Mouse (Mus musculus): ENCODE results near the gene Gpr179. TPM values are rescaled to one million over a fixed set of nuclear protein-coding genes. Genes with fewer than 3 reads are reported as not detected.

The Gpr179 gene
- total RNA-seq, 1 experiment from 2014 or later: 0.10 TPM

DNA sequence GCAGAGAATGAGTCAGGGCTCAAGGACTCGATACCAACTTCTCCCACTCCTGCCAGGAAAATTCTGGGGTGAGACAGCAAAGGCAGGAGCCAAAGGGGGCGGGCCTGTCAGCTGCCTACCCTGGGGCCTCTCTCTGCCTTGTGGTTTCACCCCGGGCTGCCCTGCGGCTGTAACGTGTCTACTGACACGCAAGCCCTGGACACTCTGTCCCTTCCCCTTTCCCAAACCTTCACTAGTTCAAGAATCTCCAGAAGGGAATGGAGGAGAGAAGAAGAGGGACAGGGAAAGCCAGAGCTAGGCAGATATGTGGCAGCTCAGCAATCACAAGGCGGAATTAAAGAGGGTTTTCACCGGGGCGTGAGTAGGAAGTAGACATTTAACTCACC, 42.4 kb downstream of the Gpr179 start:
- ATAC-seq (replicated peaks in 1 of 2; ENCODE audit: insufficient read depth in 1 of 2, low FRiP score in 2 of 2, low TSS enrichment in 1 of 2, low read depth in 1 of 2, poor library complexity in 2 of 2, severe bottlenecking in 2 of 2): peak; percentile 33 to 78; a peak in 3 of 4 replicates

GRCm38 (mm10) chr11:97308806-97309450, 42.9 kb downstream of the Gpr179 start:
- no peak for ATAC-seq (replicated peaks in 1 of 2; ENCODE audit: insufficient read depth in 1 of 2, low FRiP score in 2 of 2, low TSS enrichment in 1 of 2, low read depth in 1 of 2, poor library complexity in 2 of 2, severe bottlenecking in 2 of 2)

DNA sequence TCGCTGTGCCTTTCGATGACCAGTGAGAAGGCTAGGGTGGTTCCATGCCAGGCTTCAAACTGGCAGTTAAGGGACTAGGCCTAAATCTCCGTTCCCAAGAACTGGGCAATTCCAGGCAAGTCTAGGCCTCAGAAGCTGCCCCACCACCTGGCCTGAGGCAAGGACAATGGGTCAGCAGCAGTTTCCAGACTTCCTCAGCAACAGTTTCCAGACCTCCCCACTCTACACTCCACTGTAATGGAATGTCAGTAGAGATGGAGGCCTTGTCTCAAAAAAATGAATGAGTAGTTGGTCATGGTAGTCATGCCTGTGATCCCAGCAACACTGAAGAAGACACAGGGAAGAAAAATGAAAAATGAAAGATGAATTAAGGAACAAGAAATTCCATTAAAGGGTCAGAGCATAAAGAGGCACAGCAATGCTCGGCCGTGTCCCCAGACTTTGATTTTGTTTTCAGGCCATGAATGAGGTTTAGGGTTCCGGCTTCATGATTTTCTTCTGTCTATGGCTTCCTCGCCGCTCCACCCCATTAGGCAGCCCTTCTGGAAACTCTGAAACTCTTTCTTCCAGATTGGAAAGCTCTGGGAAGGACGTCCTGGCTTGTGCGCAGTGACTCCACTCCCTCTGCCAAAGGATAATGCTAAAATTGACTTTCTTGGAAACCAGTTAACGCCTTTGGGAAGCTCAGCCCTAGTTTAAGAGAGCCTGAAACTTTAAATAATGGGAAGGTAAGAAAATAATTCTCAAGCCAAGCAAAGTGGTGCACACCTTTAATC, 44.4 kb downstream of the Gpr179 start:
- no peak for ATAC-seq (replicated peaks in 1 of 2; ENCODE audit: insufficient read depth in 1 of 2, low FRiP score in 2 of 2, low TSS enrichment in 1 of 2, low read depth in 1 of 2, poor library complexity in 2 of 2, severe bottlenecking in 2 of 2)

DNA sequence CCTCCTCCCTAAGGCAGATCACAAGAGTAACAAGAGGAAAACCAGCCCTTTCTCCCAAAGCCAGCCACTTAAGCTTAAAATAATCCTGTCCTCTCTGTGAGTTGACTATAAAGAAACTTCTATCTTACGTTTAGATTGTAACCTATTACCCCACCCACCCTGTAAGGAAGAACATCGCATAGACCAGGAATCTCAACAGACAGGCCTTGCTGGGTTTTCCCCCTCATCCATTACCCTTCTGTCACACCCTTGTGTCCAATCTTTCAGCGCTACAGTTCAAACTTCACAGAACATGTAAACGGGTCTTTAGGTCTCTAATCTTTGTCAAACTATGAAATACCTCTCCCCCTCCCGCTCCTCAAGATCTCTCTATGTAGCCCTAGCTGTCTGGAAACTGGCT, 47.2 kb downstream of the Gpr179 start:
- no peak for ATAC-seq (replicated peaks in 1 of 2; ENCODE audit: insufficient read depth in 1 of 2, low FRiP score in 2 of 2, low TSS enrichment in 1 of 2, low read depth in 1 of 2, poor library complexity in 2 of 2, severe bottlenecking in 2 of 2)

- ATAC-seq (replicated peaks in 1 of 2; ENCODE audit: insufficient read depth in 1 of 2, low FRiP score in 2 of 2, low TSS enrichment in 1 of 2, low read depth in 1 of 2, poor library complexity in 2 of 2, severe bottlenecking in 2 of 2): no peak
Measured at GRCm38 (mm10) chr11:97302231-97302781, 49.6 kb downstream of the Gpr179 start.

GRCm38 (mm10) chr11:97301406-97301805, 50.5 kb downstream of the Gpr179 start:
- ATAC-seq (replicated peaks in 1 of 2; ENCODE audit: insufficient read depth in 1 of 2, low FRiP score in 2 of 2, low TSS enrichment in 1 of 2, low read depth in 1 of 2, poor library complexity in 2 of 2, severe bottlenecking in 2 of 2): no peak

- ATAC-seq (replicated peaks in 1 of 2; ENCODE audit: insufficient read depth in 1 of 2, low FRiP score in 2 of 2, low TSS enrichment in 1 of 2, low read depth in 1 of 2, poor library complexity in 2 of 2, severe bottlenecking in 2 of 2): no peak
Measured at GRCm38 (mm10) chr11:97299939-97300338, 51.9 kb downstream of the Gpr179 start.

DNA sequence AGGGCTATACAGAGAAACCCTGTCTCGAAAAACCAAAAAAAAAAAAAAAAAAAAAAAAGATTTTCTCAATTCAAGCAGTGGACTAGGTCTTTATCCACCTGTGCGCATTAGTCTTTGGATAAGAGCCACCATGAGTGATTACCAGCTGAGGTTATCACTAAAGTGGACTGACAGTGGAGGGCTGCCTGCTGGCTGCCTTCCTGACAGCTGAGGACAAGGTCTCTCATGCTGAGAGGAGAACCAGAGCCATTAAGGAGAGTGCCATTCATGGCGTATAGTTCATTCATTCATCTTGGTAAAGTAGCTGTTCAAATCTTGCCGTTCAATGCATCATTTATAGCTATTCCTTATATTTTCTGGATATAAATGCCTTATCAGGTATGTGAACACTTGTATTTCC, 55.3 kb downstream of the Gpr179 start:
- ATAC-seq (replicated peaks in 1 of 2; ENCODE audit: insufficient read depth in 1 of 2, low FRiP score in 2 of 2, low TSS enrichment in 1 of 2, low read depth in 1 of 2, poor library complexity in 2 of 2, severe bottlenecking in 2 of 2): no peak

DNA sequence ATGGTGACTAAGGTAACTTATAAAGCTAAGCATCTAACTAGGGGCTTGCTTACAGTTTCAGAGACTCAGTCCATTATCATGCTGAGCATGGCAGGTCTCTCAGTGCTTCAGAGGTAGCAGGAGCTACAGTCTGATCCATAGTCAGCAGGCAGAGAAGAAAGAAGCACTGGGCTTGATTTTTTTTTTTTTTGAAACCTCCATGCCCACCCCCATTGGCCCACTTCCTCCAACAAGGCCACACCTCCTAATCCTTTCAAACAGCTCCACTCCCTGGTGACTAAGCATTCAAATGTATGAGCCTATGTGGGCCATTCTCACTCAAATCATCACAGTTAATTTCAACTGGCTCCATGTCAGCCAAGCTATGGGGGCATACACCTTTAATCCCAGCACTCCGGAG, 59.1 kb downstream of the Gpr179 start:
- ATAC-seq (replicated peaks in 1 of 2; ENCODE audit: insufficient read depth in 1 of 2, low FRiP score in 2 of 2, low TSS enrichment in 1 of 2, low read depth in 1 of 2, poor library complexity in 2 of 2, severe bottlenecking in 2 of 2): no peak

GRCm38 (mm10) chr11:97289276-97290230, 62.3 kb downstream of the Gpr179 start:
- no peak for ATAC-seq (replicated peaks in 1 of 2; ENCODE audit: insufficient read depth in 1 of 2, low FRiP score in 2 of 2, low TSS enrichment in 1 of 2, low read depth in 1 of 2, poor library complexity in 2 of 2, severe bottlenecking in 2 of 2)

DNA sequence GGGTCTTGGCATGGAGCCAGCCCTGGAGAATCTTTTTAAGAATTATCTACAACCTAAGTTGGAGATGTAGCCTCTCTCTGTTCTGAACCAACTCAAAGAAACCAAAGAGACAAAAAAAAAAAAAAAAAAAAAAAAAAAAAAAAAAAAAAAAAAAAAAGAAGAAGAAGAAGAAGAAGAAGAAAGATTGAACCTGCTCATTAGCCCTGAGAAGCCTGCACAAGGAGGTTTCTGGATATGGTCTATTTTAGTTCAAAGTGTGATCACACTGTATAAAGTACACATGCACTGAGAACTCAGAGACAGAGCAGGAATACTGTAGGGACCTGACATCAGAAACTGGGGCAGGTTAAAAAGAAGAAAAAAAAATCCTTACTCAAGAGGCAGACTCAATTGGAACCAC, 64.2 kb downstream of the Gpr179 start:
- no peak for ATAC-seq (replicated peaks in 1 of 2; ENCODE audit: insufficient read depth in 1 of 2, low FRiP score in 2 of 2, low TSS enrichment in 1 of 2, low read depth in 1 of 2, poor library complexity in 2 of 2, severe bottlenecking in 2 of 2)

GRCm38 (mm10) chr11:97286973-97287372, 64.9 kb downstream of the Gpr179 start:
- no peak for ATAC-seq (replicated peaks in 1 of 2; ENCODE audit: insufficient read depth in 1 of 2, low FRiP score in 2 of 2, low TSS enrichment in 1 of 2, low read depth in 1 of 2, poor library complexity in 2 of 2, severe bottlenecking in 2 of 2)

DNA sequence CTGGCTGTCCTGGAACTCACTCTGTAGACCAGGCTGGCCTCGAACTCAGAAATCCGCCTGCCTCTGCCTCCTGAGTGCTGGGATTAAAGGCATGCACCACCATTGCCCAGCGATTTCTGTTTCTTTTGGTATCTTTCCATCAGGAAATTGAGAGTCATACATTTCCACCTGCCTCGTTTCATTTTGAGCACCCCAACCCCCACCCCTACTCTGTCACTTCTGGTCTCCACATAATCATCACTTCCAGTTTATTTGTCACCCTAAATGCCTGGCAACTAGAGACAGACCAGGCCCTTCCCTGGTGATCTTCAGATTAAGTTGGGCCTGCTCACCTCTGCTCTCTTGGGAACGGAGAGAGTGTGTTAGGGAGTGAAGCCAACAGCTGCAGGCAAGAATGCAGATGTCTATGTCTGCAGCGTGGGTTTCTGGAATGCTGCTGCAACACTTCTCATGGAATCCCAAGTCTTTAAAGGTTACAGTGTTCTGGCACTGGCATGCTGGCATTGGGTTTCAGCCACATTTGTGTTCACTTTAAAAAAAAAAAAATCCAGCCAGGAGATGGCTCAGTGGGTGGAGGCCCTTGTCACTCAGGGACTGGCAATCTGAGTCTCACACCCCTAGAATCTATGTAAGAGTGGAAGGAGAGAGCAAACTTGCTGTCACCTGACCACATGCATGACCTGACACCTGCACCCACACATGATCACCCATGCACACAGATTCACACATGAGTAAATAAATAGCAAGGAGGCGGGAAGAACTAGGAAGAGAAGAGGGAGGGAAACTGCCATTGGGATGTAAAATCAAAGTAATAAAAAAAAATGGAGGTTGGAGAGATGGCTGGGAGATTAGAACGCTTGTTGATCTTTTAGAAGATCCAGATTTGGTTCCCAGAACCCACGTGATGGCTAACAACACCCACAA, 65.8 kb downstream of the Gpr179 start:
- no peak for ATAC-seq (replicated peaks in 1 of 2; ENCODE audit: insufficient read depth in 1 of 2, low FRiP score in 2 of 2, low TSS enrichment in 1 of 2, low read depth in 1 of 2, poor library complexity in 2 of 2, severe bottlenecking in 2 of 2)

GRCm38 (mm10) chr11:97284854-97285253, 67.0 kb downstream of the Gpr179 start:
- ATAC-seq (replicated peaks in 1 of 2; ENCODE audit: insufficient read depth in 1 of 2, low FRiP score in 2 of 2, low TSS enrichment in 1 of 2, low read depth in 1 of 2, poor library complexity in 2 of 2, severe bottlenecking in 2 of 2): no peak

- ATAC-seq (replicated peaks in 1 of 2; ENCODE audit: insufficient read depth in 1 of 2, low FRiP score in 2 of 2, low TSS enrichment in 1 of 2, low read depth in 1 of 2, poor library complexity in 2 of 2, severe bottlenecking in 2 of 2): no peak; a peak in 1 of 4 replicates
Measured at GRCm38 (mm10) chr11:97282179-97282578, 69.7 kb downstream of the Gpr179 start.

Measured in hematopoietic stem cell, adult 5-6 weeks (primary cell).